Mouse (Mus musculus) MEL (cell line): ENCODE results near the gene Sp6.
A peak's percentile ranks its signal among the peaks of the same experiment; 100 is the strongest.

Experiments used
- BHLHE40 ChIP-seq: IDR thresholded peaks from 2 replicates; pipeline ENCODE4 v1.6.1; 2012; ENCODE audit warnings: low read depth, mild to moderate bottlenecking, inconsistent platforms, low read length, improper control_type of control experiment, borderline replicate concordance
- CHD1 ChIP-seq: IDR thresholded peaks from 2 replicates; pipeline ENCODE4 v1.6.1; 2012; ENCODE audit warnings: low read depth, mild to moderate bottlenecking, inconsistent platforms, low read length, improper control_type of control experiment
- CHD2 ChIP-seq: IDR thresholded peaks from 2 replicates; pipeline ENCODE4 v1.6.1; 2011; ENCODE audit warnings: low read length, improper control_type of control experiment
- CTCF ChIP-seq, 3 experiments: IDR thresholded peaks in 2 of 3; conservative IDR thresholded peaks in 1 of 3; 2 replicates each; pipeline ENCODE4 v1.5.1; 2011 to 2012; ENCODE audit warnings: low read length in 3 of 3, low read depth in 2 of 3, mild to moderate bottlenecking in 2 of 3, improper control_type of control experiment in 1 of 3, inconsistent platforms in 1 of 3, mixed read lengths in 1 of 3, moderate library complexity in 1 of 3; ENCODE audit not compliant: control insufficient read depth in 1 of 3, insufficient read depth in 1 of 3, poor library complexity in 1 of 3, severe bottlenecking in 1 of 3
- EP300 ChIP-seq, 2 experiments: IDR thresholded peaks; 2 replicates each; pipeline ENCODE4 v1.6.1; 2011; ENCODE audit warnings: improper control_type of control experiment in 2 of 2, low read length in 2 of 2, low read depth in 1 of 2, mild to moderate bottlenecking in 1 of 2
- MAX ChIP-seq: IDR thresholded peaks from 2 replicates; pipeline ENCODE4 v1.6.1; 2011; ENCODE audit warnings: low read length, improper control_type of control experiment
- POLR2A ChIP-seq, 2 experiments: IDR thresholded peaks; 2 replicates each; pipeline ENCODE4 v1.6.1; 2011 to 2012; ENCODE audit warnings: low read length in 2 of 2, mild to moderate bottlenecking in 2 of 2, control low read depth in 1 of 2, improper control_type of control experiment in 1 of 2, low read depth in 1 of 2, moderate library complexity in 1 of 2; ENCODE audit not compliant: control insufficient read depth in 1 of 2, insufficient read depth in 1 of 2, poor library complexity in 1 of 2
- TCF12 ChIP-seq: IDR thresholded peaks from 2 replicates; pipeline ENCODE4 v1.6.1; 2014; ENCODE audit warnings: low read depth, mild to moderate bottlenecking, inconsistent platforms, low read length, improper control_type of control experiment, moderate library complexity

DNA sequence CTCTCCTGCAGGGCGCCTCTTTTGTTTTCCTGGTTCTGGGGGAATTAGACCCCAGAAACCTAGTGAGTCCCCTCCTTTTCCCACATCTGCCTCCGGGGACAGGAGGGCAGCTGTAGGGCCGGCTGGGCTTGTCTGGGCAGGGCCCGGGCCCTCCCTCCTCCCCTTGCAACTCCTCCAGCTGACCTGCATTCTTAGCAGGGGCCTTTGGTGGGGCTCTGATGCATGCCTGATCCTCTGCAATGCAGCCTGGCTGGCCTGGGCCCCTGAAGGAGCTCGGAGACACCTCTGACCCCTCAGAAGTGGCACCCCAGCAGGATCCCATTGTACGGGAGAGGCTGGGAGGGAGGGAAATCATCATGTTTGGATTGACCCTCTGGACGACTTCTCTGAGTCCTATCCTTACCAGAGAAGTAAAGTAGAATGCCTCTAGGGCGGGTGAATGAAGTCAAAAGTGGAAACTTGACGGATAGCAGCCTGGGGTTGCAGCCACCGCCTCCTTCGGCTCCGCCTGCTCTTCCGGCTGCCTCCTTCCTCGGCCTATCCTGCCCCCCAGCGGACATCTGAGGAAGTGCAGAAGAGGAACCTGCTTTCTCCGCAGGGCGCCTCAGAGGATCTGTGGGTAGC lies 12.6 kb downstream of the Sp6 start:
- TF ChIP-seq CTCF (IDR thresholded peaks at IDR 0.05 in 2 of 3, conservative IDR thresholded peaks at IDR 0.05 in 1 of 3; ENCODE audit: control insufficient read depth in 1 of 3, insufficient read depth in 1 of 3, low read depth in 2 of 3, low read length in 3 of 3, poor library complexity in 1 of 3, severe bottlenecking in 1 of 3) (peak; percentile 92 to 100 (median 99)), CHD1 (no peak), EP300 (IDR thresholded peaks at IDR 0.05; ENCODE audit: low read depth in 1 of 2, low read length in 2 of 2) (peak; percentile 17 to 44; a peak in 2 of 4 replicates), MAX (no peak), TCF12 (peak; percentile 62; the same call in 1 of the 2 replicates), POLR2A (IDR thresholded peaks at IDR 0.05; ENCODE audit: control insufficient read depth in 1 of 2, insufficient read depth in 1 of 2, low read depth in 1 of 2, low read length in 2 of 2, poor library complexity in 1 of 2) (peak in 1 of 2 experiments; percentile 70; a peak in 2 of 4 replicates), BHLHE40 (peak; percentile 73), CHD2 (no peak)
